Mouse (Mus musculus) megakaryocyte, adult 5-6 weeks (primary cell): ENCODE measurements around the gene Shank3. TPM values are rescaled to one million over a fixed set of nuclear protein-coding genes. Genes with fewer than 3 reads are reported as not detected.
A peak's percentile ranks its signal among the peaks of the same experiment; 100 is the strongest.

Experiments used
- ATAC-seq: 2 replicates; pipeline ENCODE4 v1.8.0; 2016; ENCODE audit warnings: mild to moderate bottlenecking, inconsistent platforms; ENCODE audit not compliant: poor library complexity, severe bottlenecking
- total RNA-seq, 2 experiments: library from RNA; stranded (forward) in 1 of 2; stranded (reverse) in 1 of 2; fragments of 153-499, 151-499 nt in 1 of 2; fragments of 221-1000, 200-1000 nt in 1 of 2; gene quantifications; 2 replicates each; pipeline versions ENCODE4 v1.2.3 to v1.2.4; 2015 to 2017

Gene Shank3
- total RNA-seq, 2 experiments from 2014 or later, result 0.09 TPM; not detected in 1

GRCm38 (mm10) chr15:89551733-89552132 is 52.3 kb downstream of the Shank3 start:
- no peak for ATAC-seq

DNA sequence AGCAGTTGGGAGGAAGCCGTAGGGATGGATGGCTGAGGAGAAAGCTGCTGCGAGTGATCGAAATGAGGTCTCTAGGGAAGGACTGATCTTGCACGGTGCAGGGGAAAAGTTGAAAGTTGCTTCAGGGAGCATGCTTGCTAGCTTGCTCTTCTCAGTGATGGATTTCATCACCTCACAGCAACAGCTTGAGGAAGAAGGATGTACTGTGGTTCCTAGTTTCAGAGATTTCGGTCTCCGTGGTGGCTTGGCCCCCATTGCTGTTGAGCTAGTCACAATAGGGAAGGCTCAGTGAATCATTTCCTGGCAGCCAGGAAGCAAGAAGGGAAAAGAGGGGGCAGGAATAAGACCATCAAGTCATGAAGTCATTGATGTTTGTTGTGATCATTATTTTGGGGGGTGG is 56.2 kb downstream of the Shank3 start:
- ATAC-seq, result no peak

DNA sequence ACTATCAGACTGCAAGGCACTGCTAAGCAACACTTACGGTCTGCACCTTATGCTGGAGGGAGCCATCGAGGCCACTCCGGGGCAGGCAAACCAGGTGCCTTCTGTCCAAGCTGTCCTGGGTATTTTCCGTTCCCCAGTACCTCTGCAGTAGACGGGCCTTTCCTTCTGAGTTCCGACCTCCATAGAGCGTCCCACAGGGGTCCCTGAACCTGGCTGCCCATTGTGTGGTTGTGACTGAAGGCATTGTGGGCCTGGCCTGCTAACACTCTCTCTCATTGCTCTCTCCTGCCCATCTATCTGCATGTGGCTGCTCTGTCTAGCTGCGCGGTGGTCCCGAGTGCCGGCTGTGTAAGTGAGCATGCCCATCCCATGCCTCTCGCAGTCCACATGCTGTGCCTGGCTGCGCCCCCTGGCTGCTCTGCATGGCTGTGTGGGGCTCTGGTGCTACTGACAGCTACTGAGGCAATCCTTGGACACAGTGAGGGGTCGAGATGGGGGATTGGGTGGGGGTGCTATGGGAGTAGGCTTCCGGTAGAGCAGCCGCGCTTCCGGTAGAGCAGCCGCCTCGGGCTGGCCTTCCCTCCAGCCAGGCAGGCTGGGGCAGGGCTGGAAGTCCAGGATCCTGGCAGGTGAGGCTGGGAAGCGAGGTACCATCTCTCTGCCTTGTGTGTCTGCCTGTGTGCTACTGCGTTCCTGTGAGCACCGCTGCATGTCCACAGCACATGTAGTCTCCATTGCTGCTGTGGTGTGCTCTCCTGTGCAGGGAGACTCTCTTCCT is 57.2 kb downstream of the Shank3 start:
- no peak for ATAC-seq

- ATAC-seq, result no peak
Measured at GRCm38 (mm10) chr15:89557179-89557995, 58.0 kb downstream of the Shank3 start.

DNA sequence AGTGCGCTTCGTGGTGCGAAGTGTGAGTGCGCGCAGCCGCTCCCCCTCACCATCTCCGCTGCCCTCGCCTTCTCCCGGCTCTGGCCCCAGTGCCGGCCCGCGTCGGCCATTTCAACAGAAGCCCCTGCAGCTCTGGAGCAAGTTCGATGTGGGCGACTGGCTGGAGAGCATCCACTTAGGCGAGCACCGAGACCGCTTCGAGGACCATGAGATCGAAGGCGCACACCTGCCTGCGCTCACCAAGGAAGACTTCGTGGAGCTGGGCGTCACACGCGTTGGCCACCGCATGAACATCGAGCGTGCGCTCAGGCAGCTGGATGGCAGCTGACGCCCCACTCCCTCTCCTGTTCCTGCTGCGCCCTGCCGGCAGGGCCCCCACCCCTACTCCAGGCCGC is 58.6 kb downstream of the Shank3 start:
- no peak for ATAC-seq

- ATAC-seq, result no peak
Measured at GRCm38 (mm10) chr15:89559202-89559731, 59.8 kb downstream of the Shank3 start.

GRCm38 (mm10) chr15:89568114-89568513 is 68.7 kb downstream of the Shank3 start, which contains the start of gene Acr:
Acr (plus strand) TSS chr15:89568326.
- no peak for ATAC-seq

GRCm38 (mm10) chr15:89572147-89572546 is 72.7 kb downstream of the Shank3 start:
- no peak for ATAC-seq

- ATAC-seq, result no peak
Measured at GRCm38 (mm10) chr15:89582494-89582893, 83.1 kb downstream of the Shank3 start.

DNA sequence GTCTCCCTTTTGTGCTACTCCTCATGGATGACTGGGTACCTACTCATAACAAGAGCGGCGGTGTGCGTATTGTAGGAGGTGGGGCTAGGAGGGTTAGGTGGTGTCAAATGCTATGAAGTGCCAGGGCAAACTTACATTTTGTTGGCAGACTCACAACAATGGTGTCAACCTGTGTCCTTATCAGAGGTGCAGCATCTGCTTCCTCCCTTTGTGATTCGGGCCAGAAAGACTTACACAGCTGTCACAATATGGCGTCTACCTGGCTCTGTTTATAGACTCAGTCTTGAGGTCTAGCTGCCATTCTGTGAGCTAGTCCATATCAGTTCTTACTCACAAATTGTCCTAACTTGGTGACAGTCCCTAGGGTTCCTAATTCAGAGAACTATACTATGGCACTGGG is 85.7 kb downstream of the Shank3 start:
- ATAC-seq, result no peak

- no peak for ATAC-seq
Measured at GRCm38 (mm10) chr15:89585631-89586030, 86.2 kb downstream of the Shank3 start.

GRCm38 (mm10) chr15:89589146-89589545 is 89.7 kb downstream of the Shank3 start:
- ATAC-seq, result no peak

DNA sequence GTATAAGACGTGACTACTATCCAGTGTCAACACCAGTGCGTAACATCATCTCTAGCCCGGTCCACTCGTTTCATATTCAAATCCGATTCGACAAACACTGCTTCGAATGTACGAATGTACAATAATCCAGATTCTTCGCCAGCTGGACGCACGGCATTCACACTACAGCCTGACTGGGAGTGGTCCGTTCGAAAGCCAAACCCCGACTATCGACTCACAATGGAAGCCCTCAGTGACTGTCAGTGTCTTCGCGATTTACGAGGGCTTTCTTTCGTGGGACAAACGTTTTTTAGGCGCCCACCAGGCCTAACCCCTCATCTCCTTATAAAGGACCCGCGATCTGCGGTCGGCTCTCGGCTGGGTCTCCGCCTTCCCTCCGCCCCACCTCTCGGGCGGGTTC is 91.9 kb downstream of the Shank3 start:
- ATAC-seq, result peak; percentile 7; the same call in 1 of the 2 replicates

- peak; percentile 99 for ATAC-seq
Measured at GRCm38 (mm10) chr15:89591723-89592455, 92.5 kb downstream of the Shank3 start, which contains the start of gene Rabl2. Rabl2 (minus strand) TSS chr15:89591923.

- no peak for ATAC-seq
Measured at GRCm38 (mm10) chr15:89592548-89592947, 93.1 kb downstream of the Shank3 start.

GRCm38 (mm10) chr15:89605822-89606570 is 106.6 kb downstream of the Shank3 start:
- no peak for ATAC-seq

DNA sequence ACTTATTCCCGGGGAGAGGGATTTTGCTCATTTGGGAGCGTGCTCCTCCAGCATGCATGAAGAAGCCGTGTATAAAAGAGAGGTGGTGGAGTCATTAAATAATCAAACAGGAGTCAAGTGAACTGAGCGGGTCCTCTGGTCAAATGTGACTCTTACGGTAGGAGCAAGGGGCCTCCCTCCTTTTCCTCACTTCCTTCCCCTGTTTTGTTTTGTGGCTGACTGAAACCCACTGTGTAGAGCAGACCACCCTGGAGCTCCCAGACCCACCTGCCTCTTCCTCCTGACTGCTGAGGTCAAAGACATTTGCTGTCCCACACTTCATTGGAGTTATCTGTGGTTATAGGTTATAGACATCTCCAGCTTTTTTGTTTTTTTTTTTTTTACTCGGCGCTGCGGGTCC is 108.1 kb downstream of the Shank3 start:
- ATAC-seq, result no peak

DNA sequence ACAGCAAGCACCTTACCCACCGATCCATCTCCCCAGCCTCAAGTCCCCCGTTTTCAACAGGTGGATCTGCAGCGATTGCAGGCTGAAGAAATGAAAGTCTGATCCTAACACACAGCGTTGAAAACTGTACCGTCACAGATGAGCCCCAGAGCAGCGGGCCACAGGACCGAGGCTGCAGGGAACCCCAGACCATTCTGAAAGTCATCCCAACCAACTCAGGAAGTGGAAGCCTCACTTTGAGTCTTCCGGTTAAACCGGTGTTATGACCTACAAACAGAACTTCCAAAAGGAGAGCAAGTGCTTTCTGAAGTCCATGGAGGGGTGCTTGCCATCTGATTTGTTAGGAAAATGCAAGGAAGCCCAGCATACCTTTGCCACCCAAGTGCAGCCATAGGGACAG is 108.5 kb downstream of the Shank3 start:
- ATAC-seq, result peak; percentile 56
